Mouse (Mus musculus): ENCODE measurements at regions not wholly inside any gene's neighbourhood (a gene's known extent, or its start where the extent isn't known, plus 50 kb on each side); places are given as distances from the start of the nearest gene placed in this dataset.

GRCm38 (mm10) chr10:9296055-9296454 is 379.0 kb downstream of the Samd5 start:
- DNase-seq (ENCODE audit: low read depth, low spot score): no peak

DNA sequence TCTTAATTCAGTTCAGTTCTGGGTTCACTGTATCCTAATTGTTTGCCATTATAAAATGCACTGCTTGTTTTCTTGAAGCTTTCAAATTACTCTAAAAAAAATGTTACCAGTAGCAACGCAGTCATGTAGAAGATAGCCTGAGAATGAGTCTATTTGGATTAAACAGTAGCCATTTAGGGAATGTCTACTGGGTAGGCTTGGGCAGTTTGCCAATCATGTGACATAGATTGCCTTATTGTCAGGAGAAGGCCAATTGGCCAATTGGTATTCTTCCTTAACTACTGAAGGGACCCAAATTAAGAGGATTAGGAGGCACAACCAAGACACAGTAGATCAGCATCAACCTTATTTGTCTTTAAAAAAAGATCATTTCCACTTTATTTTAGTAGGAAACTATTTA is 379.7 kb downstream of the Samd5 start:
- DNase-seq (ENCODE audit: low read depth, low spot score): no peak

DNA sequence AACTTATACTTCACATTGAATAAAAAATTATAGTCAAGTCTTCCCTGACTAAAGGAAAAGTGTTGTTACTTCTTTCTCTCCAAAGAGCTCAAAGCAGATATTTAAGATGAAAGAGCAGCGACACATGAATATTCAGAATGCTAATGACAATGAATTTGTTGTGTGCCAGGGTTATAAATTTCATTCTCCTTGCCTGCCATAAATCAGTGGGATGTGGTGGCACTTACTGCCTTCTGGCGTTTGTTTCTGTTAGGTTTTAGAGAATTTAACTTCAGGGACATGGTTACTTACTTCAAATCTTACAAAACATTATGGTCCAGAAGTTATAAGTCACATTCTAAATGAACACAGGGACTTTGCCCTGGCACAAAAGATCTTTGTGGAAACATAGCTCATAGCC is 380.4 kb downstream of the Samd5 start:
- no peak for DNase-seq (ENCODE audit: low read depth, low spot score)

- no peak for DNase-seq (ENCODE audit: low read depth, low spot score)
Observed at GRCm38 (mm10) chr10:9291456-9292146, 383.4 kb downstream of the Samd5 start.

GRCm38 (mm10) chr10:9272940-9273339 is 387.1 kb upstream of the Sash1 start:
- DNase-seq (ENCODE audit: low read depth, low spot score): peak; percentile 20

- DNase-seq (ENCODE audit: low read depth, low spot score): peak; percentile 75
Observed at GRCm38 (mm10) chr10:9272243-9272642, 386.4 kb upstream of the Sash1 start.

DNA sequence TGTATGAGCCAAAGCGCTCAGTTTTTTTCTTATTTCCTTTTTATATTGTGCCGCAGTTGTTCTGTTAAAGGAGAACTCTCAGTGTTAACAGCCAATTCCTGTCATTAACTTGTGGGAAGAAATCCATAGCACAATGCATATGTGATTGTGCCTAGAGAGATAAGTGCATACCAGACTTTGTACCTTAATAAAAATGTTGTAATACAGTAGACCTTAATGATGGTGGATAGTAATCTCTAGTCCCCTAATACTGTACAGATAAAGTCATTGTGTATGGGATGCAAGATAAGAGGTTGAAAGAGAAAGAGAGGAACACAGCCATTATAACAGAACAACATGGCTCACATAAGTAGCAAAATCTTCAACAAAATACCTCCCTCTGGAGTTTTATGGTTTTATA is 379.7 kb upstream of the Sash1 start:
- DNase-seq (ENCODE audit: low read depth, low spot score): no peak

- no peak for DNase-seq (ENCODE audit: low read depth, low spot score)
Observed at GRCm38 (mm10) chr10:9264309-9265000, 378.6 kb upstream of the Sash1 start.

DNA sequence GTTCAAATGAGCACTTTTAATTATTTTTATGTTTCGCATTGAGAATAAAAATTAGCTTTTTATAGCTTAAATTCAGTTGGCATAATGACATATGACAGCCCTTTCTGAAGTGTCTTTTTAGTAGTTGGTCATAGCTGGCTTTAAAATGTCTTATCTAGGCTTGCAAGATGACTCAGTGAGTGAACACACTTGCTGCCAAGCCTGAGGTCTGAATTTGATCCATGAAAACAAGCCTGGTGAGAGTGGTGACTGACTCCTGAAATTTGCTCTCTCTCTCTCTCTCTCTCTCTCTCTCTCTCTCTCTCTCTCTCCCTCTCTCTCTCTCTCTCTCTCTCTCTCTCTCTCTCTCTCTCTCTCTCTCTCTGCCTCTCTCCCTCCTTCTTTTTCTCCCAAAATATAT is 372.8 kb upstream of the Sash1 start:
- DNase-seq (ENCODE audit: low read depth, low spot score): no peak

DNA sequence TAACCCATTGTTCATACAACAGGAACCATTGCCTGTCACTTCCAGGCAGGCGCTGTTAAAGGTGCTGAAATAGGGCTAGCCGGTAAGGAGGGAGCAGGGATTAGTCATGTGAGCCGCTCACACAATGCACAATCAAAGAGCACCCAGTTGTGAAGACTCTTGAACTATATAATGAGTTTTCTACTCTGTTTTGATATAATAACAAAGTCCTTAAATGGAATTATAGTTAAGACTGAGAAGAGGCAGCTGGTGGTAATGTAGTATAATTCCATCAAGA is 367.0 kb upstream of the Sash1 start:
- peak; percentile 27 for DNase-seq (ENCODE audit: low read depth, low spot score)

GRCm38 (mm10) chr10:9252120-9252940 is 366.5 kb upstream of the Sash1 start:
- no peak for DNase-seq (ENCODE audit: low read depth, low spot score)

DNA sequence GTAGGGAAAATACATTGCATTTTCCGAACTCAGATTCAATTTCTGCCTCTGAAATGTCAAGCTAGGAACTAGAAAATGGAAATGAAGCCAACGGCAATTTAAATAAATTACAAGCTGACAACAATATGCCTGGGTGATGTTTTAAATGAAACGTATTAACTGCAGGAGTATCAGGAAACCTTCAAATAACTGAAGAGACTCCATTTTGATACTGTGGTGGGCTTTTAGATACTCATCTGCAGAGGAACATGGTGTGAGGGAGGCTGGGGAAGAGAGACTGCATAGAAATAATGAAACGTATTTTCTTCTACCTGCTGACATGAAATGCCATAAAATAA is 357.4 kb upstream of the Sash1 start:
- no peak for DNase-seq (ENCODE audit: low read depth, low spot score)

DNA sequence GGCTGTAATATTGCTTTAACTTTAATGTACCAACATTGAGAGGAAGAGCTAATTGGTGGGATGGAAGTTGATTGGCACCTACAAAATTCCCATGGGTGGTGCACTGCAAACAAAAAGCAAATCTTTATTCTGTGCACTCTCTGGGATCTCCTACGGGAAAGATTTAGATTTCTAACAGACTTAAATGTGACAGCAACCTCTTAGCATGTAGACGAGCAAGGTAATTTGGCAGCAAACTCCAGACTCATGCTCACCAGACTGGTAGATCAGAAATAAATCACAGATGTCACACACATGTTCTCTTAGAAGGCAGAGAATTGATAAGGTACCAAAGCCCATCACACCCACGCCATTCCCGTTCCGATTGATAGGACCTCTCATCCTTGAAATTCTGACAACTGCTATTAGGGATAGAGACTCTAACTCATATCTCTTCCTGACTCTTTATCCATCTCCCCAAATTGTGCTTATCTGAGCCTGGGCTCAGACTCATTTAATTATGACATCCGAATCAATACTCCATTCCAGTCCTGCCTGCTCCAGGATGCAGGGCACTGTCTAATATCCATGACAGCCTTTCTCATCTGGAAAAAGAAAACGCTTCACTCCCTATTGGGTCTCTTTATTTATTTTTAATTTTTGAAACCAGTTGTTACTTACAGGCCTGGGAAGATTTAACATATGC is 356.9 kb upstream of the Sash1 start:
- no peak for DNase-seq (ENCODE audit: low read depth, low spot score)

- no peak for DNase-seq (ENCODE audit: low read depth, low spot score)
Observed at GRCm38 (mm10) chr10:9239956-9240355, 354.1 kb upstream of the Sash1 start.

GRCm38 (mm10) chr10:9231751-9232150 is 345.9 kb upstream of the Sash1 start:
- DNase-seq (ENCODE audit: low read depth, low spot score): no peak

- no peak for DNase-seq (ENCODE audit: low read depth, low spot score)
Observed at GRCm38 (mm10) chr10:9229116-9229515, 343.2 kb upstream of the Sash1 start.

DNA sequence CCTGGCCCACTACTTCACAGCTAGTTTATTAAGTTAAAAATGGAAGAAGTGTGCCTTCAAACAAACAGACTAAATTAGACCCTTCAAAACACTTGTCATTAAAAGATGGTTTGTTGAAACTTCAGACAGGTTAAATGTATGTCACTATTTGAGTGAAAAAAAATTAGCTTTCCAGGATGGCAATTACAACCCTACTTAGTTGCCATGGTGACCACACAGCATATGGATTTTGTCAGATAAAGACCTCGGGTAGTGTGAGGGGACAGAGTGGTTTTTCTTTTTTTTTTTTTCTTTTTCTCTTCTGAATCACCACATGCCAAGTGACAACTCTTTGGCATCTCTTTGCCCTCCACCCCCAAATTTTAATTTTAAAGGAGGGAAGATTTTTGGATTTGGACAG is 341.5 kb upstream of the Sash1 start:
- no peak for DNase-seq (ENCODE audit: low read depth, low spot score)

- peak; percentile 33 for DNase-seq (ENCODE audit: low read depth, low spot score)
Observed at GRCm38 (mm10) chr10:9210646-9211045, 324.8 kb upstream of the Sash1 start.

GRCm38 (mm10) chr10:9204096-9204495 is 318.2 kb upstream of the Sash1 start:
- DNase-seq (ENCODE audit: low read depth, low spot score): no peak

GRCm38 (mm10) chr10:9203323-9203722 is 317.5 kb upstream of the Sash1 start:
- no peak for DNase-seq (ENCODE audit: low read depth, low spot score)

GRCm38 (mm10) chr10:9202922-9203321 is 317.1 kb upstream of the Sash1 start:
- DNase-seq (ENCODE audit: low read depth, low spot score): no peak

DNA sequence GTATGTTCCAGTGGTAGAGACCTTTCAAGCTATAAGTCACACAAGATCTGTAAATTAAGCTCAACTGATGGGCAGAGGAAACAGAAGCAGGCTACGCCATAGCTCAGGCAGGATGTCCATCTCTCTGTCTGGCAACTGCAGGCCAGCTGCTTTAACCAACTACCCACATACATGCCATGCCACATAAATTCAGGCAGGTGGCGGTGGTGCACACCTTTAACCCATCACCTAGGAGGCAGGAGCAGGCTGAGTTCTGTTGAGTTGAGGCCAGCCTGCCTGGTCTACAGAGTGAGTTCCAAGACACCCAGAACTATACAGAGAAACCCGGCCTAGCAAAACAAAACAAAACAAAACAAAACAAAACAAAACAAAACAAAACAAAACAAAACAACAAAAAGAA is 289.1 kb upstream of the Sash1 start:
- DNase-seq (ENCODE audit: low read depth, low spot score): peak; percentile 17

Data from forelimb bud, embryonic 11.5 days (tissue).